Mouse (Mus musculus) lung, embryonic 15.5 days (tissue): ENCODE measurements around the gene Smarcal1. TPM values are rescaled to one million over a fixed set of nuclear protein-coding genes. Genes with fewer than 3 reads are reported as not detected.

Source experiments
- ATAC-seq: fragments of 200-750 bp; cut with Nextera tagmentation; 2 replicates; pipeline ENCODE4 v1.8.0; 2017; ENCODE audit warnings: moderate number of reproducible peaks, borderline replicate concordance; ENCODE audit not compliant: low FRiP score, low TSS enrichment; ENCODE audit errors: extremely low read depth
- H3K27ac ChIP-seq: fragments of 300-500 bp; sonication (generic); 2 replicates; pipeline ENCODE4 v1.5.1; 2015; ENCODE audit warnings: moderate library complexity, mild to moderate bottlenecking, inconsistent platforms
- H3K27me3 ChIP-seq: fragments of 300-500 bp; sonication (generic); 2 replicates; pipeline ENCODE4 v1.6.1; 2015; ENCODE audit warnings: inconsistent platforms
- H3K36me3 ChIP-seq: fragments of 300-500 bp; sonication (generic); 2 replicates; pipeline ENCODE4 v1.6.1; 2015; ENCODE audit warnings: inconsistent platforms
- H3K4me1 ChIP-seq: fragments of 300-500 bp; sonication (generic); 2 replicates; pipeline ENCODE4 v1.6.1; 2015; ENCODE audit warnings: inconsistent platforms
- H3K4me2 ChIP-seq: fragments of 300-500 bp; sonication (generic); 2 replicates; pipeline ENCODE4 v1.6.1; 2015; ENCODE audit warnings: inconsistent platforms, mild to moderate bottlenecking, moderate library complexity
- H3K4me3 ChIP-seq: fragments of 300-500 bp; sonication (generic); 2 replicates; pipeline ENCODE4 v1.5.1; 2015; ENCODE audit warnings: mild to moderate bottlenecking, inconsistent platforms
- H3K9ac ChIP-seq: fragments of 300-500 bp; sonication (generic); 2 replicates; pipeline ENCODE4 v1.6.1; 2015; ENCODE audit warnings: inconsistent platforms
- H3K9me3 ChIP-seq: fragments of 300-500 bp; sonication (generic); 2 replicates; pipeline ENCODE4 v1.6.1; 2016; ENCODE audit warnings: inconsistent platforms
- WGBS: fragments of 180-500 bp; shearing (Covaris S2); methylation state at CpG from one replicate; pipeline ENCODE4 v1.1.7; 2015; 5-methylcytosine and 5-hydroxymethylcytosine counted together
- polyA plus RNA-seq: library from polyadenylated mRNA; unstranded; fragments of >200 nt; fragmentation: Nextera tagmentation; extraction: Ambion mirVana; gene quantifications from 2 replicates; pipeline ENCODE4 v1.2.1, GENCODE M21; 2015

The Smarcal1 gene
- polyA plus RNA-seq = 21.8 and 26.7 TPM in 2 replicates

DNA sequence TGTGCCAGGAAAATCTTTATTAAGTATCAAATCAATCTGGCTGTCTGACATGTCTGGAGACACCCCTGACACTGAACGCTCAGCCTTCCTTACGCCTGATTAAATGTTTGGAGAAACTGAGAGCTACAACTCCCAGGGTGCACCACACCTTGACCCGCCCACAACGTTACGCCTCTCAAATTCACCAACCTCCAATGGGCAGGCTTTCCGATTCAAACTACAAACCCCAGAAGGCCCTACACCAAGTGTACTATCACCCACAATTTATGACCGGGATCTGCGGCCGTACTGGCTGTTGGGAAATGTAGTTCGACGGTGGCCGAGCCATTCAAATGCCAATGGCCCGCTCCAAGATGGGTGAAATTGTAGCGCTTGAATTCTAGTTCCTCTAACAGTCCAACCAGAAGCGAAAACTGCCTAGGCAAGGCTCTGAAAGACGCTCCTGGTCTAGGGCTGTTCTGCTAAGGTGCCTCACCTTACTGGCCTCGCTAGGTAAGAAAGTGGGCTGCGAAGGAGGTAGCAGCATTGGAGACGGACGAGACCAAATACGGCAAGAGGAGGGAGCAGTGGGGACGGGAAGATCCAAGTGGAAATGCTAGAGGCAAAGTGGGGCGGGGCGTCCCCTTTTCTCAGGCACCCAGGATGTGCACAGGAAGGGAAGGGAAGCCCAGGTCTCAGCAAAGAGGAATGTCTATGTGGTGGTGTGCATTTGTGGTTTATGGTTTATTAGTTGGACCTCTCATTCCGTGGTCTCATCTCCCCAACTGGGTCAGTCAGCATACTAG is at the start of gene Smarcal1:
Gene Smarcal1 (plus strand): TSS at position 305 of the 785 bp plus-strand sequence.
- Histone ChIP-seq H3K4me1 (peaks cover 12% of the 10 kb centered on the region), H3K27me3 (peaks cover 3% of the 10 kb centered on the region; the same call in 1 of the 2 replicates), H3K4me3 (peak within 1 kb of the TSS; percentile 81), H3K27ac (peak within 1 kb of the TSS; percentile 84), H3K36me3 (peaks cover 23% of the 10 kb centered on the region), H3K9me3 (no peaks in the 10 kb centered on the region), H3K9ac (peak within 1 kb of the TSS; percentile 70), H3K4me2 (peak within 1 kb of the TSS; percentile 72)
- peak; percentile 99 for ATAC-seq
- under 1% methylated on average over 25 of the region's 25 CpGs for WGBS

DNA sequence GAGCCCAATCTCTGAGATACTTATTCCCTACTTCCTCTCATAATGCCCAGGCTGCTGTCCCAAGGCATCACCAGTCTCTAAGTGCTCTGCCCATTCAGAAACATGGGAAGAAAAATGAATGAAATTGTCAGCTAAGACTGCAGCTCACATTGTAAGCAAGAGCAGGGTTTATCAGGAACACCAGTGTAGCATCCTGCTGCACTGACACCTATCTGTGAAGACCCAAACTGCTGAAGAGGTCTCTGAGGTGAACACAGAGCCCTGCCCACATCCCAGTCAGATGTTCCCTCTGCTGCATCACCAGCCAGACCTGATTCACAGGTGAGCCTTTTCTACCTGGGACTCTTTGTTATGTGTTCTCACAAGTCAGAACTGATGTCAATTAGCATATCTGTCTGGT is 49.6 kb upstream of the Smarcal1 start:
- Histone ChIP-seq H3K36me3 (no peaks in the 10 kb centered on the region), H3K27ac (no peak overlapping the region), H3K9me3 (no peaks in the 10 kb centered on the region), H3K27me3 (peaks cover 40% of the 10 kb centered on the region), H3K4me3 (no peak overlapping the region), H3K4me1 (peaks cover 10% of the 10 kb centered on the region), H3K9ac (no peak overlapping the region), H3K4me2 (no peak overlapping the region)
- ATAC-seq = no peak

DNA sequence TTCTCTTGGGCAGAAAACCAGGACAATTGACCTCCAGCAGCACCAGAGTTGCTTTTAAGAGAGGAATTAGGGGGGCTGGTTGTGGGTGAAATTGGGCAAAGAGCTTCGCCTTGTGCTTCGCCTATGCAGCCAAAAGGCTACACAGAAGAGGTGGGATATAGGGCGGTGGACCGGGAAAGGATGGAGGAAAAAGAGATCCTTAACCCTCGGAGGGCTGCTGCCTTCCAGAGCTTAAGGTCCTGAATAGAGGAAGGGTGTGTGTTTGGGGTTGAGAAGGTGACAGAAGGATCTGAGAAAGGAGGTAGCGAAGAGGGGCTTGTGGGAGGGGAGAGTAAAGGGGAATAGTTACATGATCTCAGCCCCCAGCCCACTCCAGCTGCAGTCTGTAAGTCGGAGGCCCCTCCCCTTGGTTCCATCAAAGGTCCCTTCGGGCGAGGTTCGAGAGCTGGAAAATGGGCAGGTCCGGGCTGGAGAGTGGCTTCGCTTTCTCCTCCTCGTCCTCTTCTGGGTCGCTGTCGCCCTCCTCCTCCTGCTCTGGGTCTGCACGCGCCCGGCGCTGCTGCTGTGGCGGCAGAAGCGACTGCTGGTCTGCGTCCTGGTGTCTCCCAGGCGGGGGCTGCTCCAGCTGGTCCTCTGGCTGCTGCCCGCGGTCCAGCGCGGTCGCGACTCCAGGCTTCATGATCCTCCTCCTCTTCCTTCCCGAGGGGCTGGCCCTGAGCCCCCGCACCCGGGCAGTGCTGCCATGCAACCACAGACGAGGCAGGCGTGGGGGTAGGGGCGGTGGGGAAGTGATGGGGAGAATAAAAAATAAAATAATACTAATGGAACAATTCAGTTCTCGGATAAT is 47.1 kb upstream of the Smarcal1 start:
- H3K4me2 ChIP-seq = peak overlapping the region; percentile 60
- peak; percentile 48 for ATAC-seq
- H3K27ac ChIP-seq = no peak overlapping the region
- peak overlapping the region; percentile 29 for H3K4me3 ChIP-seq
- peaks cover 10% of the 10 kb centered on the region for H3K4me1 ChIP-seq
- no peaks in the 10 kb centered on the region for H3K36me3 ChIP-seq
- 3% methylated on average over 36 of the region's 36 CpGs for WGBS
- peaks cover 40% of the 10 kb centered on the region for H3K27me3 ChIP-seq
- no peak overlapping the region for H3K9ac ChIP-seq
- no peaks in the 10 kb centered on the region for H3K9me3 ChIP-seq

DNA sequence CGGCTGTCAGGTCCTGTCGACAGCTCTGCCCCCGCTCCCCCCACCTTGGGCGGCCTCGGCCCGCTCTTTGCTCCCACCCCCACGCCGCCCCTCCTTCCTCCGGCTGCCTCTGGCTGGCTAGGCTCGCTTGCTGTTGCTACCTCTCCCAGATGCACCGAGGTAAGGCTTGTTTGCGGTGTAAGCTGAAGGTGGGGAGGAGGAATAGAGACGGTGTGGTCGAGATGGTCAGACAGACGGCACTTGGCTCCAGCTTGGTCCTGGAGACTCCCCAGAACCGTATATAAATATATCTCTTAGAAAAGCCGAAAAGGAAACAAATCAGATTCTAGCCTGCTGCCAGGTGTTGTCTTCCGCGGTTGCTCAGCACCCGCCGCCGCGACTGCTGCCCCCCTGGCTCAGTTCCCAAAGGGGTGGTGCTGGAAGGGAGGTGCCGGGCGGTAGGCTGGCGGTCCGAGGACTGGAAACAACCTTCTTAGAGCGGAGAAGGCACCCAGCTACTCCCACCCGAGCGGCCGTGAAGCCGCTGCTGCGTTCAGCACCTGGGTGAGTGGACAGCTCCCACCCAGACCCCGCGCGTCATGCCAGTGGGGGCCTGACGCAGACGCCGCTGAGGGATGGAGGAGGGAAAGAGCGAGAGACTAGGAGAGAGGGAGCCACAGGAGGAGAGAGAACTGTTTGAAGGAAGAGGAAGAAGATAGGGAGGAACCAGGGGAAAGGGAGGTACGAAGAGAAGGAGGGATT is 46.3 kb upstream of the Smarcal1 start, which contains the start of gene March4:
Gene March4 (minus strand): TSS at position 320 of the 741 bp plus-strand sequence.
- peak; percentile 67; the same call in 1 of the 2 replicates for ATAC-seq
- H3K4me3 ChIP-seq = peak within 1 kb of the TSS; percentile 29
- H3K27me3 ChIP-seq = peaks cover 40% of the 10 kb centered on the region
- H3K4me2 ChIP-seq = peak within 1 kb of the TSS; percentile 60
- no peaks in the 10 kb centered on the region for H3K9me3 ChIP-seq
- WGBS = under 1% methylated on average over 41 of the region's 41 CpGs
- H3K9ac ChIP-seq = no peak within 1 kb of the TSS
- no peaks in the 10 kb centered on the region for H3K36me3 ChIP-seq
- H3K27ac ChIP-seq = no peak within 1 kb of the TSS
- H3K4me1 ChIP-seq = peaks cover 10% of the 10 kb centered on the region

GRCm38 (mm10) chr1:72538266-72538665 is 44.8 kb upstream of the Smarcal1 start:
- H3K36me3 ChIP-seq = no peaks in the 10 kb centered on the region

DNA sequence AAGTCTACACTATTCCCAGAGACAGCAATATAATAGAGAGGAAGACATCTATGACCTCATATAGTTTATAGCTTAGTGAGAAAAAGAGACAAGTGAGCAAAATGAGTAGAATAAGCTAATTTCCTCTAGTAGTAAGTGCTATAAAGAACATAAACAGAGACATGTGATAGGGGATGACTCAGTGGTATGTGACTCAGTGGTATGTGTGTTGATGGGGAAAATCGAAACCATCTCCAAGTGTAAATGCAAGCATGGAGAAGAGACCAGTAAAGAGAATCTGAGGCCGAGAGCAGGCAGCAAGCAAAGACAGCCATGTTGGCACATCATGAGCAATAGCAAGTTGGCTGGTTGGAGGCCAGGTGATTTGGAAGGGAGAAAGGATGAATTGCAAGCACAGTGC is 32.7 kb upstream of the Smarcal1 start:
- ATAC-seq = no peak
- H3K4me1 ChIP-seq = no peaks in the 10 kb centered on the region
- no peak overlapping the region for H3K27ac ChIP-seq
- H3K4me3 ChIP-seq = no peak overlapping the region
- no peaks in the 10 kb centered on the region for H3K27me3 ChIP-seq
- H3K9me3 ChIP-seq = no peaks in the 10 kb centered on the region
- no peaks in the 10 kb centered on the region for H3K36me3 ChIP-seq
- 81% methylated on average over 2 of the region's 2 CpGs for WGBS
- H3K4me2 ChIP-seq = no peak overlapping the region
- no peak overlapping the region for H3K9ac ChIP-seq

More at GRCm38 (mm10) chr1:72538266-72538665, 44.8 kb upstream of the Smarcal1 start:
- ATAC-seq = no peak
- Histone ChIP-seq H3K9ac (no peak overlapping the region), H3K4me1 (peaks cover 10% of the 10 kb centered on the region), H3K27me3 (peaks cover 38% of the 10 kb centered on the region), H3K4me3 (no peak overlapping the region), H3K4me2 (no peak overlapping the region), H3K9me3 (no peaks in the 10 kb centered on the region), H3K27ac (no peak overlapping the region)
- 84% methylated on average over 5 of the region's 5 CpGs for WGBS

DNA sequence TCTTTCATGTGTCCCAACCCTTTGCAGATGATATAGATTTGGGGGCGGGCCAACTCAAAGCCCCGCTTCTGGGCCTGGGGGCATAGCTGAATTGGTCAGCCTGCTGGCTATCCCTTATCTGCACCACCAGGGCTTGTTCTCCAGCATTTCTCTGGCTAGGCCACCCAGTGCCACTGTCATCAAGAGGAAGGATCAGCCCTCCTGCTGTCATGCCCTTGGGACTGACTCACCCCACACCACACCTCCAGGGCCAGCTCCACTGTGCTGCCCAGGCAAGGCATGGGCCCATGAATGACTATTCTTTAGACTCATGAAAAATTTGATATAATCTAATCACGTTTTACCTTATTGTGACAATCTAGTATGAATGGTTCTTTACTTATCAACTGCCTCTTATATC is 26.6 kb upstream of the Smarcal1 start:
- Histone ChIP-seq H3K4me2 (no peak overlapping the region), H3K9me3 (no peaks in the 10 kb centered on the region), H3K27ac (no peak overlapping the region), H3K36me3 (no peaks in the 10 kb centered on the region), H3K27me3 (no peaks in the 10 kb centered on the region), H3K9ac (no peak overlapping the region), H3K4me1 (no peaks in the 10 kb centered on the region), H3K4me3 (no peak overlapping the region)
- no peak for ATAC-seq
- 73% methylated on average over 3 of the region's 3 CpGs for WGBS

DNA sequence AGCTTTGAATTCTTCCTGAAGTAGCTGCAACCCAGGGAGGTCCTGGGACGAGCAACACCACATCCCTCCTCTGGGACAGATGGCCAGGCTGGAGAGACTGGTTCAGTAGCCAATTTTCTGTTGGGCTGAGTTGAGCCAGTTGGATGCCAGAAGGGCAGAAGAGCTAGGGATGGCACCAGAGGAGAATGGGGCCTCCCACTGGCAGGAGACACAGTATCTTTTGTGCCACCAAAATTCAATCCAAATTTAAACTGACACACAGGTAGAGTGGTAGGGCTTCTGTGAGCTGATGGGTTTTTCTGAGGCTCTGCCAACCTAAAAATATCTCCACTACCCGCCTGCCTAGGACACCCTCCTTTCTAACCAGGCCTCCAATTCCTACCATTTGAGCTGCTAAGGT is 24.4 kb upstream of the Smarcal1 start:
- 65% methylated on average over 2 of the region's 2 CpGs for WGBS
- H3K9me3 ChIP-seq = no peaks in the 10 kb centered on the region
- H3K4me1 ChIP-seq = no peaks in the 10 kb centered on the region
- no peaks in the 10 kb centered on the region for H3K36me3 ChIP-seq
- H3K27me3 ChIP-seq = no peaks in the 10 kb centered on the region
- no peak for ATAC-seq
- no peak overlapping the region for H3K4me3 ChIP-seq
- no peak overlapping the region for H3K4me2 ChIP-seq
- no peak overlapping the region for H3K27ac ChIP-seq
- no peak overlapping the region for H3K9ac ChIP-seq

DNA sequence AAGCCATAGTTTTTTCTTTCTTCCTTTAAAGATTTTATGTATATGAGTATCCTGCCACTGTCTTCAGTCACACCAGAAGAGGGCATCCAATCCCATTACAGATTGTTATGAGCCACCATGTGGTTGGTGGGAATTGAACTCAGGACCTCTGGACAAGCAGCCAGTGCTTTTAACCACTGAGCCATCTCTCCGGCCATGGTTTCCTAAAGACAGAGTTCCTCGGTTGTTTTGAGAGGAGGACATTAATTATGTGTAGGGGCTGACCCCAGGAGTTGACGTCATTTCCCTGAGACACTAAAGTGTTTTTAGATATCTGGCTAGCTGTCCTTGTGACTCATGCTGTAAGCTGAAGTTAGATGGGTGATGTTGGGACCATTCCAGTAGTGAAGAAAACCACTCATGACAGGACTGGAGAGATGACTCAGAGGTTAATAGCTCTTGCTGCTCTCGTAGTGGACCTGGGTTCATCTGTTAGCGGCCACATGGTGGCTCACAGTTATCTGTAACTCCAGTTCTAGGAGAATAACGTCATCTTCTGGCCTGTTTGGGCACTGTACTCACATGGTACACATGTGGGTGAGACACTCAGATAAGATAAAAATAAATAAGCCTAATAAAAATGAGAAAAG is 18.6 kb upstream of the Smarcal1 start:
- no peak overlapping the region for H3K4me2 ChIP-seq
- H3K4me1 ChIP-seq = no peaks in the 10 kb centered on the region
- no peaks in the 10 kb centered on the region for H3K27me3 ChIP-seq
- H3K4me3 ChIP-seq = no peak overlapping the region
- ATAC-seq = no peak
- 50% methylated on average over 6 of the region's 6 CpGs for WGBS
- no peak overlapping the region for H3K9ac ChIP-seq
- H3K27ac ChIP-seq = no peak overlapping the region
- H3K36me3 ChIP-seq = no peaks in the 10 kb centered on the region
- H3K9me3 ChIP-seq = no peaks in the 10 kb centered on the region

DNA sequence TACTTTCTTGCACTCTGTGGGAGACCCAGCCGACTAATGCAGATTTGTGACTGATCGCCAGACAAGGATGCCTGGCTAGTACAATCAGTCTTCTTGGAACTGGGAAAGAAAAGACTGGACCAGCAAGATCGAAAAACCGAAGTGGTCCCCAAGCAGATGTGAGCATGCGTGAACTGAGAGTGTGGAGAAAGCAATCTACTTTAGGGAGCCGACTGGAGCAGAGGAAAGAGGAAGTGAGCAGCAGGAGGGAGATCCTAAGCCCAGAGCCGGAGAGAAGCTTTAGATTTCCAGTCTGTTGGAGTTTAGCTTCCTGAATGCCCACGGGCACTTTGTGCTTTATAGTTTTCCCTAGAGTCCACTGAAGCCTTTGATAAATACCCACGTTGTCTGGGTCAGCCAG is 16.0 kb upstream of the Smarcal1 start:
- 39% methylated on average over 9 of the region's 9 CpGs for WGBS
- no peak for ATAC-seq
- Histone ChIP-seq H3K4me3 (no peak overlapping the region), H3K9me3 (no peaks in the 10 kb centered on the region), H3K9ac (no peak overlapping the region), H3K27ac (no peak overlapping the region), H3K27me3 (no peaks in the 10 kb centered on the region), H3K36me3 (no peaks in the 10 kb centered on the region), H3K4me2 (no peak overlapping the region), H3K4me1 (no peaks in the 10 kb centered on the region)

DNA sequence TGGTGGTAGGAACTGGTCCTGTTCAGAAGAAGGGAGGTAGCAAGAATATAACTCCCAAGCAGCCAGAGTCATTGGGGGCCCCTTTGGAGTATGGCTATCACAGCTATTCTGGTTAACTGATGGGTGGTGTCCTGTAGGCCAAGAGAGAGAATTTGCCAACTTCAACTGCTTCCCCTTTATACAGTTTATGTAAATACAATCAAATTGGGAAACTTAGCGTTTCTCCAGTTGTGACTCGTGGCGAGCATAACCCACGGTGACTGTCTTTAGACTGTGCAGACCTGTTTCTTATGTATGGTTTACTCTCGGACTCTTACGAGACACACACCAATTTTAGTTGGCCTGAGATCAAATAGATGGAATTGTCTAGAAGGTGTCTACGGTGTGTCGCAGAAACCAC is 14.3 kb upstream of the Smarcal1 start:
- Histone ChIP-seq H3K9me3 (no peaks in the 10 kb centered on the region), H3K4me3 (no peak overlapping the region), H3K9ac (no peak overlapping the region), H3K27me3 (no peaks in the 10 kb centered on the region), H3K36me3 (no peaks in the 10 kb centered on the region), H3K4me2 (no peak overlapping the region), H3K27ac (no peak overlapping the region), H3K4me1 (no peaks in the 10 kb centered on the region)
- WGBS = 83% methylated on average over 8 of the region's 8 CpGs
- ATAC-seq = no peak
